Mouse (Mus musculus) forebrain, embryonic 14.5 days (tissue): ENCODE results near the gene Prr5. TPM values are rescaled to one million over a fixed set of nuclear protein-coding genes. Genes with fewer than 3 reads are reported as not detected.

Experiments
- ATAC-seq: fragments of 200-750 bp; cut with Nextera tagmentation; 2 replicates; pipeline ENCODE4 v1.8.0; 2017; ENCODE audit warnings: mild to moderate bottlenecking, moderate library complexity
- DNase-seq: peaks from one replicate; pipeline ENCODE4 v3.0.0-alpha.2; 2015; ENCODE audit warnings: low spot score
- H3K27ac ChIP-seq: fragments of 300-500 bp; sonication (generic); 2 replicates; pipeline ENCODE4 v1.5.1; 2014; ENCODE audit warnings: low read depth, mild to moderate bottlenecking, control low read depth, low read length, moderate library complexity
- H3K27me3 ChIP-seq: fragments of 300-500 bp; sonication (generic); replicated peaks from 2 replicates; pipeline ENCODE4 v1.6.1; 2014; ENCODE audit warnings: low read length, control low read depth, mixed read lengths; ENCODE audit not compliant: control insufficient read depth, insufficient read depth
- H3K36me3 ChIP-seq: fragments of 300-500 bp; sonication (generic); 2 replicates; pipeline ENCODE4 v1.6.1; 2014; ENCODE audit warnings: low read length, control low read depth; ENCODE audit not compliant: control insufficient read depth, insufficient read depth
- H3K4me1 ChIP-seq: fragments of 300-500 bp; sonication (generic); 2 replicates; pipeline ENCODE4 v1.6.1; 2014; ENCODE audit warnings: antibody characterized with exemption, low read length, control low read depth; ENCODE audit not compliant: control insufficient read depth, insufficient read depth
- H3K4me2 ChIP-seq: fragments of 300-500 bp; sonication (generic); 2 replicates; pipeline ENCODE4 v1.6.1; 2014; ENCODE audit warnings: mild to moderate bottlenecking, control low read depth, low read length
- H3K4me3 ChIP-seq: fragments of 300-500 bp; sonication (generic); 2 replicates; pipeline ENCODE4 v1.5.1; 2014; ENCODE audit warnings: low read depth, low read length, control low read depth
- H3K9ac ChIP-seq: fragments of 300-500 bp; sonication (generic); 2 replicates; pipeline ENCODE4 v1.6.1; 2014; ENCODE audit warnings: mild to moderate bottlenecking, low read length, control low read depth, moderate library complexity
- H3K9me3 ChIP-seq: fragments of 300-500 bp; sonication (generic); replicated peaks from 2 replicates; pipeline ENCODE4 v1.6.1; 2016; ENCODE audit warnings: low read length, control low read depth, mixed read lengths; ENCODE audit not compliant: control insufficient read depth
- WGBS: fragments of 180-500 bp; shearing (Covaris S2); extraction: QIAGEN DNeasy Blood & Tissue Kit; methylation state at CpG from one replicate; pipeline ENCODE4 v1.1.7; 2014; 5-methylcytosine and 5-hydroxymethylcytosine counted together
- polyA plus RNA-seq: library from polyadenylated mRNA; unstranded; fragments of >200 nt; fragmentation: Nextera tagmentation; extraction: Ambion mirVana; gene quantifications from 2 replicates; pipeline ENCODE4 v1.2.1, GENCODE M21; 2014

Prr5 gene
- polyA plus RNA-seq, 1 experiment from 2014 or later, result 9.0 TPM

DNA sequence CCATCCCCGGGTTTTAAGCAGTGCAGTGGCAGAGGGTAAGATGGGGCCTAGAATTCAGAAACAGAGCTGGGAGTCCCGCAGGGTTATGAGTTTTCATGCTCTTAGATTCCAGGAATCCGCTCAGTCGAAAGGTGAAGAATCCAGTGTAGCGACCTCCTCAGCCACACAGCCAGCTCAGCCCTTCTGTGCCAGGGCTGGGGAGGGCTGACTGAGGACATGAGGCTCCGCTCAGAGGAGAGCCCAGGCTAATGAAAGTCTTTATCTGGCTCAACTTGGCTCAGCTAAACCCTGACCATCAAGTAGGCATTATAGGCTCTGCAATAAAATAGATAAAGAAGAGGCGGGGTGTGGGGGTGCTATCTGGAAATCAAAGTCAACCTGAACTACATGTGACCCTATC, 16.3 kb upstream of the Prr5 start:
- 93% methylated on average over 7 of the region's 7 CpGs for WGBS
- H3K4me1 ChIP-seq, result peaks cover 17% of the 10 kb centered on the region; the same call in 1 of the 2 replicates
- H3K27me3 ChIP-seq, result no peaks in the 10 kb centered on the region
- no peaks in the 10 kb centered on the region for H3K36me3 ChIP-seq
- ATAC-seq (no peak), DNase-seq (no peak)
- H3K4me3 ChIP-seq, result no peak overlapping the region
- H3K4me2 ChIP-seq, result no peak overlapping the region
- H3K27ac ChIP-seq, result no peak overlapping the region
- no peak overlapping the region for H3K9ac ChIP-seq
- no peaks in the 10 kb centered on the region for H3K9me3 ChIP-seq

DNA sequence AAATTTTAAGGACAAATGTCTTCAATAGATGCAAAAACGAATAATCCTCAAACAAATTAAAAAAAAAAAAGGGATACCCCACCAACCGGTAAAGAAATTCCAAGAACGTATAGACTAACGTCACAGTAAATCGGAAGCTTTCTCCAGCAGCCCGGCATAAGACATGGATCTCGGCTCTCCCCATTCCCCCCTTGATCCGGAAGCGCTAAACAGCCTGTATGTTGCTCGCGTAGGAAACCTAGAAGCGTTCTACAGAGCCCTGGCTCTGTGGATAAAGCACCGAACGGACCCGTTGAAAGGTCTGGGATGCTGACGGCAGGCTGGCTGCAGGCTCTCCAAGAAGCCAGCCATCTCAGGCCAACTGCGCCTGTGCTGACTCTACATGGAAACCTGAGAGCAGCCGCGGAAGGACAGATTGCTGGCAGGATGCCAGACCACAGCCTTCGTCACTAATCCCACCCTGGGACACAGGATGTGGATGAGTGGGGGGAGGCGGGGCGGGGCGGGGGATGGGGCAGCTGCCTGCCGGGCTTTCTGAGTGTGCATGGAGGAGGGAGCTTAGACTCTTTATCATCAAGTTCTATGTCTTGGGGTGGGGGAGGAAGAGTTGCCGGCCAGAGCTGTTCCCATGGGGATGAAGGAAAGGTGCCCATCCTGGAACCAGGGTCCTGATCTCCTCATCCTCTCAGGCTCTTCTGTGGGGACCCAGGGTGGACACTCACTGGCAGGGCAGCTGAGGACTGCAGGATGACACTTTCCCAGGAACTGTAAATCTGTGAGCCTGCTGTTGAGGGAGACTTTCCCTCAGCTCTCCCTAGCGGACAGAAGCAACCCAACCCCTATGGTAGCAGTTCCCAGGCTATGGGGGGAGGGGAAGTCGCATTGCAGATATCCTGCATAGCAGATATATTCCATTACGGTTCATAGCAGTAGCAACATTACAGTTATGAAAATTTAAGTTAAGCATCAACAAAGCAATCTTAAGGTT, 15.1 kb upstream of the Prr5 start:
- Histone ChIP-seq H3K4me2 (peak overlapping the region; percentile 56), H3K9me3 (no peaks in the 10 kb centered on the region), H3K4me1 (peaks cover 17% of the 10 kb centered on the region; the same call in 1 of the 2 replicates), H3K36me3 (no peaks in the 10 kb centered on the region), H3K4me3 (peak overlapping the region; percentile 34), H3K27ac (peak overlapping the region; percentile 94), H3K9ac (peak overlapping the region; percentile 74), H3K27me3 (no peaks in the 10 kb centered on the region)
- DNase-seq (peak; percentile 97), ATAC-seq (peak; percentile 93)
- 5% methylated on average over 28 of the region's 28 CpGs for WGBS

DNA sequence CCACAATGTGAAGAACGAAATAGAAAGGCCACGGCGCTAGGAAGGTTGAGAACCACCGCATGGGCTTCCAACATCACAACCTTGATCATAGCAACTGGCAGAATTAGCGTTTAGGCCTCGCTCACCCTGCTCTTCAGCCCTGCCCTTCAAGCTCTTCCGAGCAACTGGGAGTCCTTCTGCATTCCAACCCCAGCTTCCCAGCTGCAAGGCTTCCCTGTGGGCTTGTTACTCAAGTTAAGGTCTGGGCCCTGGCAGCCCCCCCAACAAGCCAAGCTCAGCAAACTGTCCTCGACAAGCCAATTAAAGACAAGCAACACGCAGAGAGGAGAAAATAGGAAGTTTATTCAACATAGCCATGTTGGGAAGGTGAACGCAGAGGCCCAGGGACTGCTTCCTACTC, 14.4 kb upstream of the Prr5 start:
- Histone ChIP-seq H3K9me3 (no peaks in the 10 kb centered on the region), H3K4me1 (peaks cover 17% of the 10 kb centered on the region; the same call in 1 of the 2 replicates), H3K9ac (no peak overlapping the region), H3K4me3 (no peak overlapping the region), H3K27me3 (no peaks in the 10 kb centered on the region), H3K4me2 (no peak overlapping the region), H3K36me3 (no peaks in the 10 kb centered on the region), H3K27ac (peak overlapping the region; percentile 94)
- WGBS, result 50% methylated on average over 10 of the region's 10 CpGs
- ATAC-seq (no peak), DNase-seq (no peak)

DNA sequence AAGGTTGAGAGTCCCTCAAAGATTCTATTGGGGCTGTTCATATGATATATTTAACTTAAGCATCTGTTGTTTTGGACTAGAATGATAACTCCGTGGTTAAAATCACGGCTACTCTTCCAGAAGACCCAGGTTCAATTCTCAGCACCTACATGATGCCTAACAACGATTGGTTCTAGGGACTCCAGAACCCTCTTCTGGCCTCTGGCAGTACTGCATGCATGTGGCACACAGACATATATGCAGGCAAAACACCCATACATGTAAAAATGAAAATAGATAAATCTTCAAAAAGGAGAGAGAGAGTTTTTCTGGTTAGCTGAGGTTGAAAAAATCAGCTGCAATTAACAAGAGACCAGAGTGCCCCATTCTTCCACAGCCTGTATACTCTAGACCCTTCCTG, 12.7 kb upstream of the Prr5 start:
- ATAC-seq (no peak), DNase-seq (no peak)
- Histone ChIP-seq H3K9me3 (no peaks in the 10 kb centered on the region), H3K4me1 (peaks cover 17% of the 10 kb centered on the region; the same call in 1 of the 2 replicates), H3K27me3 (no peaks in the 10 kb centered on the region), H3K27ac (no peak overlapping the region), H3K9ac (no peak overlapping the region), H3K36me3 (no peaks in the 10 kb centered on the region), H3K4me2 (no peak overlapping the region), H3K4me3 (no peak overlapping the region)
- 99% methylated on average over 3 of the region's 3 CpGs for WGBS

DNA sequence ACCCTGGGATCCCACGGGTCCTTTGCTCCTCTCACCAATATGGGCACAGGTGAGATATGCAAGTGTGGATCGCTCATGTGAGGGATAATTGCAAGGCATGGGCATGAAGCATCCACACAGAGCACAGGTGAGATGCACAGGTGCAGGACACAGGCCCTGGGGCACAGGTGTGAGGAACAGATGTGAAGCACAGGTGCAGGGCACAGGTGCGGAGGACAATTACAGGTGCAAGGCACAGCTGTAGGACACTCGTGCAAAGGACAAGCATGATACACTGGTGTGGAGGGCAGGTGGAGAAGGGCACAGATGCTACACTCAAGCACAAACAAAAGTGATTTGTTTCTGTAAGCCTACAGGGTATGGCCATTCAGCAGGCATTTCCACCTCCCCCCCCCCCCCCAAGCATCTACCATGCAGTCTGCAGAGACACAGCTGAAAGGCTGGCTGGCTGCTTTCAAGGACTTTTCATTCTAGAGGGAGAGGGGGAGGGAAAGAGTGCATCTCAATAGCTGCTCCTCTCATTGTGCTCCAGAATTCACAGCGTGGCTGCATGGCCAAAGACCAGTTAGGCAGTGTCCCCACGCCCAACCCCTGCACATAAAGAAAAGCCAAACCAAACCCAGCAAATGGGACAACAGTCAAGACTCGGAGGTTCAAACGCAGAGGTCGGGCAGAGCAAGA, 11.9 kb upstream of the Prr5 start:
- WGBS, result 40% methylated on average over 9 of the region's 9 CpGs
- Histone ChIP-seq H3K4me1 (peaks cover 17% of the 10 kb centered on the region; the same call in 1 of the 2 replicates), H3K4me3 (no peak overlapping the region), H3K27me3 (no peaks in the 10 kb centered on the region), H3K27ac (no peak overlapping the region), H3K36me3 (no peaks in the 10 kb centered on the region), H3K9ac (no peak overlapping the region), H3K4me2 (no peak overlapping the region), H3K9me3 (no peaks in the 10 kb centered on the region)
- DNase-seq (peak; percentile 32), ATAC-seq (no peak)

DNA sequence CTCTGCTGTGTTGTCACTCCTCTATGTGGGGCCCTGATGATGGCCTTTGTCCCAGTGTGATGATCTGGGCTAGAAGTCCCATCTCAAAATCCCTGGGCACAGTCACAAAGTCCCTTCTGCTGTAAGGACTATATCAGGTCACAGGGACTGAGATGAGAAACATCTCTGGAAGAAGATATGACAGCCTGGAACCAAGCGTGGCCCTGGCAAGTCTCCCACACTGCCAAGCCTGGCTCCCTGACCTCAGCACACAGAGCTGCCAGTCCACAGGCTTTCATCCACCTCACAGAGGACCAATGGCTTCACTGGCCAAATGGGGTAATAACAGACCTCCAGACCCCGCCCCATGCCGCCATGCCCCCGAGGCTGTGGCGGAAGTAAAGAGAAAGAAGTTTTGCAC, 10.8 kb upstream of the Prr5 start:
- no peaks in the 10 kb centered on the region for H3K27me3 ChIP-seq
- WGBS, result 84% methylated on average over 5 of the region's 5 CpGs

DNA sequence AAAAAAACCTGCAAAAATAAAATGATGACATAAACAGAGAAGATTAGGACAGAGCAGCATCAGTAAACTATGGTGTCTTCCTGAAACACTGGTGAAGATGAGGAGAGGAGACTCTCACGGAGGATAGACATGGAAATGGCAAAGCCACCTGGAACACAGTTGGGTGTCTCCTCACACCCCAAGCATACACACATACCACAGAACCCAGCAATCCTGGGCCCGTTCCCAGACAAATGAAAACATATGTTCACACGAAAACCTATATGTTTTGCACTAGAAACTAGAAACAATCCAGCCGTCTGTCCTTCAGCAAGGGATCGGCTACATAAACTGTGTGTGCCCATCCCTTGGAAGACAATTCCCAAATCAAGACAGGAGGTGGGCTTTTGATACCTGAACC, 9.6 kb upstream of the Prr5 start:
- Histone ChIP-seq H3K9ac (no peak overlapping the region), H3K4me1 (peaks cover 19% of the 10 kb centered on the region; the same call in 1 of the 2 replicates), H3K27me3 (no peaks in the 10 kb centered on the region), H3K27ac (no peak overlapping the region), H3K9me3 (no peaks in the 10 kb centered on the region), H3K4me2 (no peak overlapping the region), H3K36me3 (no peaks in the 10 kb centered on the region), H3K4me3 (no peak overlapping the region)
- WGBS, result 68% methylated on average over 5 of the region's 5 CpGs
- ATAC-seq, result no peak
- DNase-seq, result peak; percentile 41

More for the DNA sequence above, 10.8 kb upstream of the Prr5 start:
- H3K9ac ChIP-seq, result no peak overlapping the region
- H3K4me1 ChIP-seq, result peaks cover 20% of the 10 kb centered on the region; the same call in 1 of the 2 replicates
- no peak overlapping the region for H3K4me2 ChIP-seq
- no peak overlapping the region for H3K4me3 ChIP-seq
- ATAC-seq, result no peak
- H3K9me3 ChIP-seq, result no peaks in the 10 kb centered on the region
- DNase-seq, result no peak
- no peak overlapping the region for H3K27ac ChIP-seq
- no peaks in the 10 kb centered on the region for H3K36me3 ChIP-seq

DNA sequence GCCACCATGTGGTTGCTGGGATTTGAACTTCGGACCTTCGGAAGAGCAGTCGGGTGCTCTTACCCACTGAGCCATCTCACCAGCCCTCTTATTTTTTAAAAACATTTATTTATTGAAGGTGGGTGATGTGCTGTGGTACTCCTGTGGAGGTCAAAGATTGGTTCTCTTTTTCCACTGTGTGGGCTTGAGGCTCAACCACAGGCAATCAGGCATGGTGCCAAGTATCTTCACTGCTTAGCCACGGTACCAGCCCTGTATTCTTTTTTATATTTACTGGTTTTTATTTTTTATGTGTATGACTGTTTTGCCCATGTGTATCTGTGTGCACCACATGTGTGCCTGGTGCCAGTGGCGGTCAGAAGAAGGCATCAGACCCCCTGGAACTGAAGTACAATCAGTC, 8.1 kb upstream of the Prr5 start:
- 87% methylated on average over 5 of the region's 5 CpGs for WGBS
- Histone ChIP-seq H3K9ac (no peak overlapping the region), H3K4me2 (no peak overlapping the region), H3K4me3 (no peak overlapping the region), H3K36me3 (no peaks in the 10 kb centered on the region), H3K27me3 (no peaks in the 10 kb centered on the region), H3K27ac (no peak overlapping the region), H3K9me3 (no peaks in the 10 kb centered on the region), H3K4me1 (peaks cover 14% of the 10 kb centered on the region; the same call in 1 of the 2 replicates)
- no peak for DNase-seq
- no peak for ATAC-seq
